Mouse (Mus musculus) fat pad, adult 2 months (tissue): ENCODE results near the gene Col8a1.
A peak's percentile ranks its signal among the peaks of the same experiment; 100 is the strongest.

Source experiments
- DNase-seq: peaks from one replicate; pipeline ENCODE4 v3.0.0-alpha.2; 2011; ENCODE audit warnings: low read depth, low spot score; ENCODE audit errors: extremely low read depth

Col8a1 gene

GRCm38 (mm10) chr16:57672251-57672650, 82.3 kb downstream of the Col8a1 start:
- no peak for DNase-seq

GRCm38 (mm10) chr16:57671637-57672036, 82.9 kb downstream of the Col8a1 start:
- no peak for DNase-seq

GRCm38 (mm10) chr16:57669348-57669747, 85.2 kb downstream of the Col8a1 start:
- DNase-seq, result peak; percentile 1

GRCm38 (mm10) chr16:57662661-57663060, 91.9 kb downstream of the Col8a1 start:
- DNase-seq, result no peak

GRCm38 (mm10) chr16:57649888-57650287, 104.6 kb downstream of the Col8a1 start:
- no peak for DNase-seq

GRCm38 (mm10) chr16:57641346-57641885, 113.1 kb downstream of the Col8a1 start:
- no peak for DNase-seq

- DNase-seq, result no peak
Measured at GRCm38 (mm10) chr16:57634766-57635165, 119.8 kb downstream of the Col8a1 start.

GRCm38 (mm10) chr16:57634191-57634590, 120.3 kb downstream of the Col8a1 start:
- peak; percentile 5 for DNase-seq

GRCm38 (mm10) chr16:57611768-57612167, 142.8 kb downstream of the Col8a1 start:
- no peak for DNase-seq

- peak; percentile 14 for DNase-seq
Measured at GRCm38 (mm10) chr16:57606444-57607227, 147.9 kb downstream of the Col8a1 start, which contains the start of gene Cmss1. Cmss1 (minus strand) TSS chr16:57606864.

GRCm38 (mm10) chr16:57601031-57601430, 153.5 kb downstream of the Col8a1 start:
- DNase-seq, result no peak

- DNase-seq, result no peak
Measured at GRCm38 (mm10) chr16:57597295-57597957, 157.1 kb downstream of the Col8a1 start.

- no peak for DNase-seq
Measured at GRCm38 (mm10) chr16:57593422-57594157, 160.9 kb downstream of the Col8a1 start.

GRCm38 (mm10) chr16:57585201-57585600, 169.3 kb downstream of the Col8a1 start:
- DNase-seq, result no peak

GRCm38 (mm10) chr16:57582008-57582407, 172.5 kb downstream of the Col8a1 start:
- no peak for DNase-seq

- no peak for DNase-seq
Measured at GRCm38 (mm10) chr16:57580041-57580440, 174.5 kb downstream of the Col8a1 start.

GRCm38 (mm10) chr16:57577519-57577918, 177.0 kb downstream of the Col8a1 start:
- no peak for DNase-seq

- no peak for DNase-seq
Measured at GRCm38 (mm10) chr16:57575764-57576388, 178.7 kb downstream of the Col8a1 start.
